Mouse (Mus musculus) cerebellum, adult 8-10 months (tissue): Measurements from ENCODE around the gene Hist1h2bb.

Source experiments
- DNase-seq: peaks from one replicate; pipeline ENCODE4 v3.0.0; 2022

The Hist1h2bb gene

GRCm38 (mm10) chr13:23728472-23729191, 17.9 kb upstream of the Hist1h2bb start:
- no peak for DNase-seq

- DNase-seq: no peak
Measured at GRCm38 (mm10) chr13:23729192-23729525, 17.4 kb upstream of the Hist1h2bb start.

- no peak for DNase-seq
Measured at GRCm38 (mm10) chr13:23729706-23730105, 16.8 kb upstream of the Hist1h2bb start.

DNA sequence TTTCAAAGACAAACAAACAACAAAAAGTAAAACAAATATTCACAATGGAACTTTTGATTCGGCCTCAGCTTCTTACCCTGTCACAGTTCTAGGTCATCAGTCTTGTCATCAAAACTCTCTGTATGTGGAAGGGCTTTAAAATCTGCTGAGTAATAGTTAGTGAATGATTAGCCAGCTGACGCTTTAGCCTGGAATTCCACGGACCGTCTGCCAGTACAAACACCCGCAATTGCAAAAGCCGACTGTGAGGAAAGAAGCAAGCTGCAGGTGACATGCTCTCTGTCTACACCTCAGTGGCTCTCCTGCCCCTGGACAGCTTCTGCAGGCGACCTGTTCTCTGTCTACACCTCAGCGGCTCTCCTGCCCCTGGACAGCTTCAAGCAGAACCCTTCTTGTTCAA, 16.1 kb upstream of the Hist1h2bb start:
- DNase-seq: no peak

GRCm38 (mm10) chr13:23732156-23732804, 14.3 kb upstream of the Hist1h2bb start:
- DNase-seq: no peak

DNA sequence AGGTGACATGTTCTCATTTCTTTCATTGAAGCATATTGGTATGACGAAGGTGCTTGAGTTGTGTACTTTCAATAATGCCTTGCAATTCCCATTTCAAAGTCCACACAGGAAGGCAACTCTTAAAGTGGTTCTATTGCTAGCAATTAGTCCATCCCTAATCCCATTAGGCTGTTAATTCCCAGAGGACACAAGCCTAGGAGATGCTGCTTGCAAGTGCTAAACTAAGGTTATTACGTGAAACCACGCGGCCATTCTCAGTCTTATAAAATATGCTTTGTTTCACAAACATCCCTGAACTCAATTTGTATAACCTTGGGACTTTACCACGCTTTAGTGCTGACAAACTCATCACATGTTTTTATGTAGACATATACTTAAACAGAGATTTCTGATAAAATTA, 9.4 kb upstream of the Hist1h2bb start:
- no peak for DNase-seq

DNA sequence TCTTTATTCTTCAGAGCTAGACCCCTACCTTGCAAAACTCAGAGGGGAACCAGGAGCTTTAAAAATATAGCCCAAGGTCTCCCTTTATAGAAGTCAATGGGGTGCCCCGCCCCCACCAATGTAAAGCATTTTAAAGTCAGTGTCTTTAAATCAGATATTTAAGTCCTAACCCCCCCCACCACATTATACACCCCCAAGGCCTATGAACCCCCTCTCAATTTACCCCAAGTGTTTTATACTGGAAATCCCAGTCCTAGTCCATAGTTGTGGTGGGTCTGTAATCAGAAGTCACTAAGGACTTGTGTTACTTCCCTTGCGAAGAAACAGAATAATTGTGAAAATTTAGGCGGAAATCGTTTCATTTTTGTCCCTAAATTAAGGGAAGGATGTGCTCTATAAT, 8.5 kb upstream of the Hist1h2bb start:
- DNase-seq: no peak

- DNase-seq: peak; percentile 69
Measured at GRCm38 (mm10) chr13:23738677-23739068, 7.9 kb upstream of the Hist1h2bb start, which contains the start of gene Hist1h1c. TSS of gene Hist1h1c (plus strand) at chr13:23738808.

DNA sequence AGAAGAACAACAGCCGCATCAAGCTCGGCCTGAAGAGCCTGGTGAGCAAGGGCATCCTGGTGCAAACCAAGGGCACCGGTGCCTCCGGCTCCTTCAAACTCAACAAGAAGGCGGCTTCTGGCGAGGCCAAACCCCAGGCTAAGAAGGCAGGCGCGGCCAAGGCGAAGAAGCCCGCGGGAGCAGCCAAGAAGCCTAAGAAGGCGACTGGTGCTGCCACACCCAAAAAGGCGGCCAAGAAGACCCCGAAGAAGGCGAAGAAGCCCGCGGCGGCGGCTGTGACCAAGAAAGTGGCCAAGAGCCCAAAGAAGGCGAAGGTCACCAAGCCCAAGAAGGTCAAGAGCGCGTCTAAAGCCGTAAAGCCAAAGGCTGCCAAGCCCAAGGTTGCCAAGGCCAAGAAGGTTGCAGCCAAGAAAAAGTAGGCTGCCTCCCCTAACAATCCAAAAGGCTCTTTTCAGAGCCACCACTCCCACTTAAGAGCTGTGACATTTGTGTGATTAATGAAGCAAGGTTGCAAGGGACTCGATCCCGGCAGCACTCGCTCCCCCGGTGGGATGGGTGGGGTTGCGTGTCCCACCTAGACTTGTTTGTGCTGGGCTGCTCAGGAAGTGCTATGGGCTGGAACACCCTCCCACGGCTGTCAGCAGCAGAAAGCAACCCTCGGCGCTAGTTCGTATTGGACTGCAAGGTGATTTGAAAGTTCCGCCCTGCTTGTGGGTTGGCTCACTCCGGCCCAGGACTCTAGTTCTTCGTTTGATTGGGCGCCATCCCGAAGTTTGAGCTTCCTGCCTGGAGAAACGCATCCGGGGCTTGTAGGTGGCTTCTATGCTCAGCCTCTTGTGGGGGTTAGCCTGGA, 7.2 kb upstream of the Hist1h2bb start:
- DNase-seq: peak; percentile 83

GRCm38 (mm10) chr13:23739922-23740252, 6.6 kb upstream of the Hist1h2bb start:
- DNase-seq: no peak

DNA sequence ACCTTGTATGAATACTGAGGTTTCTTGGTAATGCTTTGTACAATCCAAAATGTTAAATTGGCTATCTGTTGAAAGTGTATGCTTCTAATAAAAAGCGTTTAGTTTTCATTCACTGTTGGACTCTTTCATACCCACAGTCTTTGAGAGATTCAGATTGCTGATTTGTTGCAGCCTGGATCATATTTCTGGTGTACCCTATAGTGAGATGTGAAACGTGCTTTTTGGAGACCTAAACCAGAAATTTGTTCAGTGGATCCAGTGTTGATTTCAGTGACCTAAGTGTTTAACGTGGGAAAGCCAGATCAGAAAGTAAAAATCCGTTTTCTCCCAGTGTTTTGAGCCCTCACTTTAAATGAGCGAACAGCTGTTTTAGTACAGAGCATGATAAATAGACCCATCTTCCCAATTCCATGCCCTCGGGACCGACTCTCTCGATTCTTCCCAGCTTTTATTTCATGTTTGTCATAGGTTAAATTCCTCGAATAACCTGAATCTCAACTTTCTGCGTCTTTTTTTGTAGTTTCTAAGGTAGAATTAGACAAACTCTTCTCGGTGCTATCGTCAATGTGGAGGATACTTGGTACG, 6.2 kb upstream of the Hist1h2bb start:
- no peak for DNase-seq

- DNase-seq: no peak
Measured at GRCm38 (mm10) chr13:23740910-23741309, 5.6 kb upstream of the Hist1h2bb start.

- DNase-seq: no peak
Measured at GRCm38 (mm10) chr13:23742007-23742406, 4.5 kb upstream of the Hist1h2bb start.

DNA sequence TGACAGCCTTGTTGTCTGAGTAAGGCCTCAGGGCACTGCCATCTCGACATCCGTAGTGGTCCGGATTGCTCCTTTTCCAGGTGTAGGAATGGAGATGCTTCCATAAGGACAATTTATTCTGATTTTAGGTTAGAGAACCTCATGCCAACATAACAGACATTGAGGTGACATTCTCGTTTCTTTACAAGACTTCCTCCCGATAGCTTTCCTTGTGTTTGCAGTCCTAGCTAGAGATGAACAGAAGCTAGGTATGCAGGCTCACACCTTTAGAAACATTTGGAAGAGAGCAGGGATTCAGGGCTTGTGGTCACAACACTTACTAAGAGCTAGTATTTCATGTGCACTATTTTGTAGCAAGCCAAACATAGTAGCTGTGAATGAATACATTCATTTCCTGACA, 3.3 kb upstream of the Hist1h2bb start:
- no peak for DNase-seq

DNA sequence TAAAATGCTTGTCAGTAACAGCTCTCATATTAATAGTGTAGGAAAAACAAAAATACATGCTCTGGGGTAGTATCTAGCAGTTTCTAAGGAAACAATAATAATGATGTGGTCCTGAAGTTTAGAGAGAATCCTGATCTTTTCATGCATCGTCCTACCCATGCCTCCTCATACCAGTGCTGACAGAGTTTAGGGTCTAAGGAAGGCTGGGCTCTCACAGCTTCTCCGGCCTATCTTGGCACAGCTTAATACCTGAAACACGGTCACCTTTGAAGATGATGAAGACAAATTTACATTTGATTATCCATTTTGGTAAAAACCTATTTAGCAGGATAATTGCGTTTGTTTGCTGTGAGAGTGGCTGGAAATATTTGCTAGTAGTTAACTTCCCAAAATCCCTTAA, 2.6 kb upstream of the Hist1h2bb start:
- DNase-seq: no peak

DNA sequence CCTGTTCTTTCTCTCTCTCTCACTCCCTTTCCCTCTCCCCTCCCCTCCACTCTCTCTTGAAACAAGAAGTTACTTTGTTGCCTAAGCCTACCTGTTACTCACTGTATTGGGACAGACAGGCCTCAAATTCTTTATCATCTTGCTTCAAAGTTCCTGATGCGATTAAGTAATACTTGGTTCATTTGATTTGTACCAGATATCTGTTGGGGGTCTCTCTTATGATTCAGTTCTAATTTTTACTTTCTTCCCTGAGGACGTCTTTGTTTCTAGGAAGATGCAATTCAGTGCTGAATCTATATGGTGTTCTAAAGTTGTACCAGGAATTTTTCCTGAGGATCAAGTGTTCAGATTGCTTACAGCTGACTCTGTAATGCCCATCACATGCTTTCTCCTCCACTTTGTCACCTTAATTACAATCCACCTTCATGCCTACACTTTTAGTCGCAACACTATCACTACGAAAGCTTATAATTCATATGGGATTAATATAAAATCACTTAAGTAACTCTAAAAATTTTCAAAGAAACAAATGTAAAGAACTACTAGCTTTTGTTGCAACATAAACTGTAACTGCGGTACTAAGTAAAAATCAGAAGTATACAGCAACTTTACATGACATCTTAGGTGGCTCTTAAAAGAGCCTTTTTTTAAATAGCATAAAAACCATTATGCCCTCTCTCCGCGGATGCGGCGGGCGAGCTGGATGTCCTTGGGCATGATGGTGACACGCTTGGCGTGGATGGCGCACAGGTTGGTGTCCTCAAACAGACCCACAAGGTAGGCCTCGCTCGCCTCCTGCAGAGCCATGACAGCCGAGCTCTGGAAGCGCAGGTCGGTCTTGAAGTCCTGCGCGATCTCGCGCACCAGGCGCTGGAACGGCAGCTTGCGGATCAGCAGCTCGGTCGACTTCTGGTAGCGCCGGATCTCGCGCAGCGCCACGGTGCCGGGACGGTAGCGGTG, 1.8 kb upstream of the Hist1h2bb start:
- no peak for DNase-seq

GRCm38 (mm10) chr13:23745381-23746161, 963 bp upstream of the Hist1h2bb start, which contains the start of gene Hist1h3c:
TSS of gene Hist1h3c (minus strand) at chr13:23745602.
- peak; percentile 78 for DNase-seq

DNA sequence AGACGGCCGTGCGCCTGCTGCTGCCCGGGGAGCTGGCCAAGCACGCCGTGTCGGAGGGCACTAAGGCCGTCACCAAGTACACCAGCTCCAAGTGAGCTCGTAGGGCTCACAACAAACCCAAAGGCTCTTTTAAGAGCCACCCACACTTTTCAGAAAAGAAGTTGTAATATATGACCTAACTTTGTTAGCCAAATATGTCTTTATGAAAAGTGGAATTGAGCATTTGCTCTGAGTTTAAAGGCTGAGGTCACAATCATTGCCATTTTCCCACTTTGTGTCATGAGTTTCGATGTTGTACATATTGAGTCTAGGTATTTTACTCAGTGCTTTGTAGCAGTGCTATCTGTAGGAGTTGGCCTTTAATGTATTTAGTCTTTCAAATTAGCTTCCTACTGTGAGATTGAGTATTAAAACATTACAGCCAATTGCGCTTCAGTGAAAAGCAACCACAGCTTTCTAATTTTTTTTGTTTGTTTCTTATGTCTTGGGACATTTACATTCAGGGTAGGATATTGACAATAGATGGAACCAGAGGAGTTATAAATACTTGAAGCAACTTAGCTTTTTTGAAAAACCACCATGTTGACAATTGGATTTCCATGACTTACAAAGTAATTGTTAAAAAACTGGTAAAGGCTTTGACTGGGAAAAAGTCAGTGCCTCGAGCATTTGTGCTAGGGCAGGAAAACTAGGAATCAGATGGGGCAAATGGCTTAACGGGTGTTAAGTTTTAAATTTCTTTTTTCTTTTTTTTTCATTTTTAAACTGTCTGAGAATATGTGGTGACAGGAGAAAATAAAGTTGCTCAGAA, 752 bp downstream of the Hist1h2bb start:
- no peak for DNase-seq

DNA sequence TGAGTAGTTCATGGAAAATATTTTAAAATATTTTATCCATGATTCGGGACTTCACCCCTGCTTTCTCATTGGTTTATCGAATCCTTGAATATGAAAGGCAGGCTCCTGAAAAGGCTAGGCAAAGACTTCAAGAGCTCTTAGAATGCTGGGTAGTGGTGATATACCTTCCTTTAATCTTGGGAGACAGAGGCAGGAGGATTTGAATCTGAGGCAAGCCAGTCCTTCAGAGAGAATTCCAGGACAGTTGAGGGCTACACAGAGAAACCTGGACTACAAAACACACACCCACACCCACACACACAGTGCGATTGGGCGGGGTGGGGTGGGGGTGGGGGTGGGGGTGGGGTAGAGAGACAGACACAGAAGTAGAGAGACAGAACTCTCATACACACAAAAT, 1.4 kb downstream of the Hist1h2bb start:
- no peak for DNase-seq

DNA sequence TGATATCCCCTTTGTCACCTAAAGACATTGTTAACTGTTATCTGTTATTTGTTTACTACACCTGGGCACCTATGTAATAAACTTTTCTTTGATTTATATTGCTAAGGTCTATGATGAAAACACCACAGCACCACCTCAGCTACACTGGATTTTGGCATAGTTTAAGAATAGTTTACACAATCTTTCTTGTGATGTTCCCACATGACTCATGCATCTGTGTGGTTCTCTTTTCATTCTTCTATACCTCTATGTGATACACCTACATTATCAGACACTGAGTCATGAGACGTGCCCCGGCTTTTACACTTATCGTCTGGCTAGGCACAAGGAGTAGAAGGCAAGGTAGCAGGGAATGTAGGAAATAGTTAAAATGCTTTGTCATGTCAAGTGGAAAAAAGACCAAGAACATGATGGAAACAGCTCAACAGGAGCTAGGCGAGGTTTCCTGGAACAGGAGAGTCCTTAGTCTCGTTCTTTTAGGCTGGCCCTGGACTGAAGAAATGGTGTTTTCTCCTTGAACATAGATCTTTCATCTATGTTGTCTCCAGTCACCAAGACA, 3.1 kb downstream of the Hist1h2bb start:
- DNase-seq: no peak
